Mouse (Mus musculus) embryonic facial prominence, embryonic 12.5 days (tissue): ENCODE results near the gene Gm5475. TPM values are rescaled to one million over a fixed set of nuclear protein-coding genes. Genes with fewer than 3 reads are reported as not detected.

Experiments used
- ATAC-seq: fragments of 200-750 bp; cut with Nextera tagmentation; 2 replicates; pipeline ENCODE4 v1.8.0; 2017; ENCODE audit not compliant: insufficient number of reproducible peaks, insufficient read depth, low FRiP score, low TSS enrichment
- H3K27ac ChIP-seq: fragments of 300-500 bp; sonication (generic); 2 replicates; pipeline ENCODE4 v1.5.1; 2016; ENCODE audit warnings: mild to moderate bottlenecking
- H3K27me3 ChIP-seq: fragments of 300-500 bp; sonication (generic); 2 replicates; pipeline ENCODE4 v1.6.1; 2016; ENCODE audit warnings: mild to moderate bottlenecking, moderate library complexity
- H3K36me3 ChIP-seq: fragments of 300-500 bp; sonication (generic); 2 replicates; pipeline ENCODE4 v1.6.1; 2016; ENCODE audit warnings: mild to moderate bottlenecking
- H3K4me1 ChIP-seq: fragments of 300-500 bp; sonication (generic); 2 replicates; pipeline ENCODE4 v1.6.1; 2016
- H3K4me2 ChIP-seq: fragments of 300-500 bp; sonication (generic); replicated peaks from 2 replicates; pipeline ENCODE4 v1.6.1; 2016; ENCODE audit warnings: mild to moderate bottlenecking, moderate library complexity
- H3K4me3 ChIP-seq: fragments of 300-500 bp; sonication (generic); 2 replicates; pipeline ENCODE4 v1.5.1; 2016; ENCODE audit warnings: mild to moderate bottlenecking
- H3K9ac ChIP-seq: fragments of 300-500 bp; sonication (generic); 2 replicates; pipeline ENCODE4 v1.6.1; 2016; ENCODE audit warnings: mild to moderate bottlenecking, moderate library complexity
- H3K9me3 ChIP-seq: fragments of 300-500 bp; sonication (generic); 2 replicates; pipeline ENCODE4 v1.6.1; 2016; ENCODE audit warnings: mild to moderate bottlenecking, moderate library complexity
- WGBS: fragments of 180-500 bp; shearing (Covaris S2); methylation state at CpG from one replicate; pipeline ENCODE4 v1.1.7; 2016; 5-methylcytosine and 5-hydroxymethylcytosine counted together
- polyA plus RNA-seq: library from polyadenylated mRNA; unstranded; fragments of >200 nt; fragmentation: Nextera tagmentation; extraction: Ambion mirVana; gene quantifications from 2 replicates; pipeline ENCODE4 v1.2.1, GENCODE M21; 2016

Gm5475 gene
- polyA plus RNA-seq, 1 experiment from 2014 or later: 0.12 TPM

- H3K4me1 ChIP-seq: peaks cover 12% of the 10 kb centered on the region; the same call in 1 of the 2 replicates
- H3K4me3 ChIP-seq: no peak overlapping the region
- ATAC-seq: no peak
- H3K4me2 ChIP-seq: no peak overlapping the region
- WGBS: 92% methylated on average over 13 of the region's 13 CpGs
- no peaks in the 10 kb centered on the region for H3K9me3 ChIP-seq
- peaks cover 19% of the 10 kb centered on the region for H3K36me3 ChIP-seq
- H3K27me3 ChIP-seq: no peaks in the 10 kb centered on the region
- no peak overlapping the region for H3K9ac ChIP-seq
- H3K27ac ChIP-seq: no peak overlapping the region
Measured at GRCm38 (mm10) chr15:100414942-100415341, 7.0 kb upstream of the Gm5475 start.

- ATAC-seq: no peak
- H3K9ac ChIP-seq: no peak overlapping the region
- H3K4me3 ChIP-seq: no peak overlapping the region
- no peaks in the 10 kb centered on the region for H3K27me3 ChIP-seq
- H3K9me3 ChIP-seq: no peaks in the 10 kb centered on the region
- no peak overlapping the region for H3K4me2 ChIP-seq
- H3K27ac ChIP-seq: no peak overlapping the region
- peaks cover 11% of the 10 kb centered on the region for H3K36me3 ChIP-seq
- H3K4me1 ChIP-seq: peaks cover 12% of the 10 kb centered on the region; the same call in 1 of the 2 replicates
- WGBS: 91% methylated on average over 8 of the region's 8 CpGs
Measured at GRCm38 (mm10) chr15:100415684-100416083, 6.3 kb upstream of the Gm5475 start.

- WGBS: 86% methylated on average over 9 of the region's 9 CpGs
Measured at GRCm38 (mm10) chr15:100417854-100418450, 4.0 kb upstream of the Gm5475 start.

GRCm38 (mm10) chr15:100419311-100419710 lies 2.6 kb upstream of the Gm5475 start:
- Histone ChIP-seq H3K4me2 (no peak overlapping the region), H3K9ac (no peak overlapping the region), H3K4me1 (peaks cover 29% of the 10 kb centered on the region), H3K9me3 (no peaks in the 10 kb centered on the region), H3K36me3 (no peaks in the 10 kb centered on the region), H3K4me3 (no peak overlapping the region), H3K27me3 (0 out of 2 replicates have a peak, but pooled peaks cover 1% of the 10 kb centered on the region), H3K27ac (no peak overlapping the region)
- no peak for ATAC-seq
- 70% methylated on average over 8 of the region's 8 CpGs for WGBS

More at GRCm38 (mm10) chr15:100417854-100418450, 4.0 kb upstream of the Gm5475 start:
- no peak overlapping the region for H3K9ac ChIP-seq
- no peak overlapping the region for H3K4me3 ChIP-seq
- no peak overlapping the region for H3K27ac ChIP-seq
- H3K27me3 ChIP-seq: no peaks in the 10 kb centered on the region
- H3K4me1 ChIP-seq: peaks cover 23% of the 10 kb centered on the region
- no peaks in the 10 kb centered on the region for H3K36me3 ChIP-seq
- H3K4me2 ChIP-seq: 0 out of 2 replicates have a peak overlapping the region, but pooled peaks have one; percentile 11
- ATAC-seq: no peak
- no peaks in the 10 kb centered on the region for H3K9me3 ChIP-seq

- no peak overlapping the region for H3K4me2 ChIP-seq
- WGBS: 73% methylated on average over 9 of the region's 9 CpGs
- no peak overlapping the region for H3K9ac ChIP-seq
- peaks cover 9% of the 10 kb centered on the region; the same call in 1 of the 2 replicates for H3K27me3 ChIP-seq
- no peak overlapping the region for H3K27ac ChIP-seq
- H3K9me3 ChIP-seq: no peaks in the 10 kb centered on the region
- H3K36me3 ChIP-seq: no peaks in the 10 kb centered on the region
- no peak for ATAC-seq
- no peak overlapping the region for H3K4me3 ChIP-seq
- H3K4me1 ChIP-seq: peaks cover 29% of the 10 kb centered on the region
Measured at GRCm38 (mm10) chr15:100419901-100420745, 1.8 kb upstream of the Gm5475 start.

GRCm38 (mm10) chr15:100421059-100421757 lies 739 bp upstream of the Gm5475 start:
- Histone ChIP-seq H3K9ac (no peak overlapping the region), H3K27me3 (peaks cover 19% of the 10 kb centered on the region; the same call in 1 of the 2 replicates), H3K27ac (no peak overlapping the region), H3K4me3 (peak overlapping the region; percentile 95), H3K9me3 (no peaks in the 10 kb centered on the region), H3K4me1 (peaks cover 29% of the 10 kb centered on the region), H3K4me2 (peak overlapping the region; percentile 80), H3K36me3 (no peaks in the 10 kb centered on the region)
- WGBS: 39% methylated on average over 8 of the region's 8 CpGs
- ATAC-seq: no peak

GRCm38 (mm10) chr15:100422476-100422875 lies 529 bp downstream of the Gm5475 start:
- Histone ChIP-seq H3K4me1 (peaks cover 29% of the 10 kb centered on the region), H3K36me3 (no peaks in the 10 kb centered on the region), H3K27me3 (peaks cover 20% of the 10 kb centered on the region; the same call in 1 of the 2 replicates), H3K27ac (0 out of 2 replicates have a peak overlapping the region, but pooled peaks have one; percentile 6), H3K9me3 (no peaks in the 10 kb centered on the region), H3K9ac (peak overlapping the region; percentile 94), H3K4me2 (peak overlapping the region; percentile 80), H3K4me3 (peak overlapping the region; percentile 95)
- peak; percentile 19; the same call in 1 of the 2 replicates for ATAC-seq
- WGBS: under 1% methylated on average over 44 of the region's 44 CpGs

- Histone ChIP-seq H3K4me1 (peaks cover 26% of the 10 kb centered on the region), H3K9me3 (no peaks in the 10 kb centered on the region), H3K27ac (0 out of 2 replicates have a peak overlapping the region, but pooled peaks have one; percentile 6), H3K9ac (peak overlapping the region; percentile 94), H3K4me2 (peak overlapping the region; percentile 80), H3K4me3 (peak overlapping the region; percentile 95), H3K27me3 (peaks cover 20% of the 10 kb centered on the region; the same call in 1 of the 2 replicates), H3K36me3 (no peaks in the 10 kb centered on the region)
- ATAC-seq: peak; percentile 90
- WGBS: under 1% methylated on average over 65 of the region's 65 CpGs
Measured at GRCm38 (mm10) chr15:100422899-100423860, 1.2 kb downstream of the Gm5475 start.

- H3K4me3 ChIP-seq: peak overlapping the region; percentile 95
- peaks cover 20% of the 10 kb centered on the region; the same call in 1 of the 2 replicates for H3K27me3 ChIP-seq
- peaks cover 24% of the 10 kb centered on the region for H3K4me1 ChIP-seq
- 3% methylated on average over 14 of the region's 14 CpGs for WGBS
- no peaks in the 10 kb centered on the region for H3K9me3 ChIP-seq
- no peak overlapping the region for H3K27ac ChIP-seq
- H3K36me3 ChIP-seq: no peaks in the 10 kb centered on the region
- no peak for ATAC-seq
- H3K4me2 ChIP-seq: peak overlapping the region; percentile 80
- no peak overlapping the region; the same call in 1 of the 2 replicates for H3K9ac ChIP-seq
Measured at GRCm38 (mm10) chr15:100423916-100424315, 2.0 kb downstream of the Gm5475 start.

- H3K9me3 ChIP-seq: no peaks in the 10 kb centered on the region
- WGBS: 12% methylated on average over 17 of the region's 17 CpGs
- H3K27ac ChIP-seq: no peak within 1 kb of the TSS
- peak within 1 kb of the TSS; percentile 95 for H3K4me3 ChIP-seq
- H3K27me3 ChIP-seq: peaks cover 20% of the 10 kb centered on the region; the same call in 1 of the 2 replicates
- peaks cover 21% of the 10 kb centered on the region for H3K4me1 ChIP-seq
- peak within 1 kb of the TSS; percentile 80 for H3K4me2 ChIP-seq
- no peaks in the 10 kb centered on the region for H3K36me3 ChIP-seq
- no peak for ATAC-seq
- H3K9ac ChIP-seq: peak within 1 kb of the TSS; percentile 3; the same call in 1 of the 2 replicates
Measured at GRCm38 (mm10) chr15:100424396-100425122, 2.6 kb downstream of the Gm5475 start, which contains the start of gene Slc11a2. TSS of gene Slc11a2 (minus strand) at chr15:100425072.
